Mouse (Mus musculus) liver, adult 10 weeks (tissue): ENCODE measurements around the gene Pdk1. TPM values are rescaled to one million over a fixed set of nuclear protein-coding genes. Genes with fewer than 3 reads are reported as not detected.

Experiments used
- polyA plus RNA-seq: library from polyadenylated mRNA; stranded (reverse); fragments of 350-450 nt; fragmentation: Illumina TruSeq; extraction: RNeasy Lipid Tissue Mini Kit (QIAGEN cat#74804); gene quantifications from one replicate; pipeline ENCODE4 v1.2.3, GENCODE M21; 2014; ENCODE audit warnings: low read depth, low replicate concordance

Gene Pdk1
- 102 TPM for polyA plus RNA-seq

GRCm38 (mm10) chr2:71872801-71873443 lies at the start of gene Pdk1:
Gene Pdk1, plus strand, starts transcription at chr2:71873224.

Other genes starting within 250 kb of the Pdk1 start
- gene Itga6, start 127.6 kb upstream of the Pdk1 start, polyA plus RNA-seq, result 4.8 TPM
- gene Rapgef4, start 108.0 kb downstream of the Pdk1 start, polyA plus RNA-seq, result 157 TPM